Mouse (Mus musculus): ENCODE results near the gene Myadm.

DNA sequence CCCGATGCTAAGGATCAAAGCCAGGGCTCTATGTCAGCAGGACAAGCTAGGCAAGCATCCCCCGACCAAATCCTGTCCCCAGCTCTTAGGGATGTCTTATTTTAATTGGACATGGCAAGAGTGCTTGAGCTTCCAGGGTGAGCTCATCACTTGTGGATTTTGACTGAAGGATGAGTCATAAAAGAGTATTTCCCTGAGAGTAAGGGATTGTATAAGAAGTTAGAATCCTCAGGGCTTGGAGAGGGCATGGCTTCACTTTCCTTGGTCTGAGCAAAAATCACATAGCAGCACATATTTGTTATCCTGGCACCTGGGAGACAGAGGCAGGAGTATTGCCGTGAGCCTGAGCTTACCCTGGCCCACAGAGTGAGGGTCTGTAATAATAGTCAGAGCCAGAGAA is 32.0 kb downstream of the Myadm start:
- TF ChIP-seq USF1 (IDR thresholded peaks at IDR 0.05; ENCODE audit: low read depth, low read length) (no peak), POLR2A (IDR thresholded peaks at IDR 0.05; ENCODE audit: low read depth, low read length) (no peak), UBTF (IDR thresholded peaks at IDR 0.05; ENCODE audit: low read depth, low read length) (no peak), ZKSCAN1 (IDR thresholded peaks at IDR 0.05; ENCODE audit: borderline replicate concordance, low read depth, low read length) (no peak), ZNF384 (IDR thresholded peaks at IDR 0.05; ENCODE audit: low read depth, low read length) (no peak)
